Mouse (Mus musculus) forebrain, embryonic 14.5 days (tissue): ENCODE results near the gene Clasrp. TPM values are rescaled to one million over a fixed set of nuclear protein-coding genes. Genes with fewer than 3 reads are reported as not detected.

Experiments used
- ATAC-seq: fragments of 200-750 bp; cut with Nextera tagmentation; 2 replicates; pipeline ENCODE4 v1.8.0; 2017; ENCODE audit warnings: mild to moderate bottlenecking, moderate library complexity
- DNase-seq: peaks from one replicate; pipeline ENCODE4 v3.0.0-alpha.2; 2015; ENCODE audit warnings: low spot score
- H3K27ac ChIP-seq: fragments of 300-500 bp; sonication (generic); 2 replicates; pipeline ENCODE4 v1.5.1; 2014; ENCODE audit warnings: low read depth, mild to moderate bottlenecking, control low read depth, low read length, moderate library complexity
- H3K27me3 ChIP-seq: fragments of 300-500 bp; sonication (generic); replicated peaks from 2 replicates; pipeline ENCODE4 v1.6.1; 2014; ENCODE audit warnings: low read length, control low read depth, mixed read lengths; ENCODE audit not compliant: control insufficient read depth, insufficient read depth
- H3K36me3 ChIP-seq: fragments of 300-500 bp; sonication (generic); 2 replicates; pipeline ENCODE4 v1.6.1; 2014; ENCODE audit warnings: low read length, control low read depth; ENCODE audit not compliant: control insufficient read depth, insufficient read depth
- H3K4me1 ChIP-seq: fragments of 300-500 bp; sonication (generic); 2 replicates; pipeline ENCODE4 v1.6.1; 2014; ENCODE audit warnings: antibody characterized with exemption, low read length, control low read depth; ENCODE audit not compliant: control insufficient read depth, insufficient read depth
- H3K4me2 ChIP-seq: fragments of 300-500 bp; sonication (generic); 2 replicates; pipeline ENCODE4 v1.6.1; 2014; ENCODE audit warnings: mild to moderate bottlenecking, control low read depth, low read length
- H3K4me3 ChIP-seq: fragments of 300-500 bp; sonication (generic); 2 replicates; pipeline ENCODE4 v1.5.1; 2014; ENCODE audit warnings: low read depth, low read length, control low read depth
- H3K9ac ChIP-seq: fragments of 300-500 bp; sonication (generic); 2 replicates; pipeline ENCODE4 v1.6.1; 2014; ENCODE audit warnings: mild to moderate bottlenecking, low read length, control low read depth, moderate library complexity
- H3K9me3 ChIP-seq: fragments of 300-500 bp; sonication (generic); replicated peaks from 2 replicates; pipeline ENCODE4 v1.6.1; 2016; ENCODE audit warnings: low read length, control low read depth, mixed read lengths; ENCODE audit not compliant: control insufficient read depth
- WGBS: fragments of 180-500 bp; shearing (Covaris S2); extraction: QIAGEN DNeasy Blood & Tissue Kit; methylation state at CpG from one replicate; pipeline ENCODE4 v1.1.7; 2014; 5-methylcytosine and 5-hydroxymethylcytosine counted together
- polyA plus RNA-seq: library from polyadenylated mRNA; unstranded; fragments of >200 nt; fragmentation: Nextera tagmentation; extraction: Ambion mirVana; gene quantifications from 2 replicates; pipeline ENCODE4 v1.2.1, GENCODE M21; 2014

Clasrp gene
- polyA plus RNA-seq, 1 experiment from 2014 or later = 27.1 TPM

- no peaks in the 10 kb centered on the region for H3K27me3 ChIP-seq
- 54% methylated on average over 7 of the region's 7 CpGs for WGBS
- no peak; the same call in 1 of the 2 replicates for ATAC-seq
- no peak overlapping the region for H3K4me3 ChIP-seq
- H3K36me3 ChIP-seq = no peaks in the 10 kb centered on the region
- peak overlapping the region; percentile 62; the same call in 1 of the 2 replicates for H3K27ac ChIP-seq
- peaks cover 16% of the 10 kb centered on the region for H3K4me1 ChIP-seq
- H3K9me3 ChIP-seq = no peaks in the 10 kb centered on the region
- no peak overlapping the region for H3K4me2 ChIP-seq
- no peak overlapping the region for H3K9ac ChIP-seq
- DNase-seq = no peak
Measured at GRCm38 (mm10) chr7:19541681-19542154, 62.6 kb downstream of the Clasrp start.

- H3K4me1 ChIP-seq = peaks cover 16% of the 10 kb centered on the region
- H3K36me3 ChIP-seq = no peaks in the 10 kb centered on the region
- H3K27ac ChIP-seq = peak overlapping the region; percentile 62; the same call in 1 of the 2 replicates
- 78% methylated on average over 2 of the region's 2 CpGs for WGBS
- no peak overlapping the region for H3K9ac ChIP-seq
- H3K4me3 ChIP-seq = no peak overlapping the region
- H3K4me2 ChIP-seq = no peak overlapping the region
- H3K9me3 ChIP-seq = no peaks in the 10 kb centered on the region
- no peak for ATAC-seq
- DNase-seq = no peak
- H3K27me3 ChIP-seq = no peaks in the 10 kb centered on the region
Measured at GRCm38 (mm10) chr7:19540771-19541566, 63.3 kb downstream of the Clasrp start.

- ATAC-seq = no peak
- no peaks in the 10 kb centered on the region for H3K9me3 ChIP-seq
- H3K36me3 ChIP-seq = peaks cover 59% of the 10 kb centered on the region
- H3K27ac ChIP-seq = no peak overlapping the region
- no peak overlapping the region for H3K9ac ChIP-seq
- H3K4me2 ChIP-seq = no peak overlapping the region
- DNase-seq = no peak
- no peaks in the 10 kb centered on the region for H3K27me3 ChIP-seq
- H3K4me1 ChIP-seq = no peaks in the 10 kb centered on the region
- H3K4me3 ChIP-seq = no peak overlapping the region
- WGBS = 95% methylated on average over 10 of the region's 10 CpGs
Measured at GRCm38 (mm10) chr7:19534676-19535075, 69.6 kb downstream of the Clasrp start.

GRCm38 (mm10) chr7:19532240-19532639, 72.0 kb downstream of the Clasrp start:
- DNase-seq = no peak
- Histone ChIP-seq H3K27ac (no peak overlapping the region), H3K4me3 (no peak overlapping the region), H3K4me2 (no peak overlapping the region), H3K4me1 (no peaks in the 10 kb centered on the region), H3K9me3 (no peaks in the 10 kb centered on the region), H3K36me3 (peaks cover 70% of the 10 kb centered on the region), H3K9ac (no peak overlapping the region), H3K27me3 (no peaks in the 10 kb centered on the region)
- ATAC-seq = no peak
- 88% methylated on average over 14 of the region's 14 CpGs for WGBS

- Histone ChIP-seq H3K4me3 (no peak overlapping the region), H3K9me3 (no peaks in the 10 kb centered on the region), H3K36me3 (peaks cover 70% of the 10 kb centered on the region), H3K4me2 (no peak overlapping the region), H3K4me1 (no peaks in the 10 kb centered on the region), H3K27ac (no peak overlapping the region), H3K27me3 (no peaks in the 10 kb centered on the region), H3K9ac (no peak overlapping the region)
- no peak for DNase-seq
- WGBS = 81% methylated on average over 10 of the region's 10 CpGs
- no peak for ATAC-seq
Measured at GRCm38 (mm10) chr7:19531077-19531476, 73.2 kb downstream of the Clasrp start.

Other genes starting within 250 kb of the Clasrp start
- gene Cd3eap, start 245.0 kb downstream of the Clasrp start, polyA plus RNA-seq = 18.4 and 20.0 TPM in 2 replicates
- gene Ppp1r13l, start 244.7 kb downstream of the Clasrp start, polyA plus RNA-seq = 1.1 and 1.3 TPM in 2 replicates
- gene Ercc2, start 222.5 kb downstream of the Clasrp start, polyA plus RNA-seq = 12.9 and 15.2 TPM in 2 replicates
- 0.81 and 1.3 TPM in 2 replicates for gene Klc3, start 200.4 kb downstream of the Clasrp start, polyA plus RNA-seq
- gene Ckm, start 199.7 kb downstream of the Clasrp start, polyA plus RNA-seq = not detected in 2 replicates
- 9.2 and 13.0 TPM in 2 replicates for gene Mark4, start 145.7 kb downstream of the Clasrp start, polyA plus RNA-seq
- gene Exoc3l2, start 141.2 kb downstream of the Clasrp start, polyA plus RNA-seq = 0.16 and 0.25 TPM in 2 replicates
- gene Bloc1s3, start 96.1 kb downstream of the Clasrp start, polyA plus RNA-seq = 2.1 and 2.3 TPM in 2 replicates
- 34.2 and 42.5 TPM in 2 replicates for gene Trappc6a, start 96.1 kb downstream of the Clasrp start, polyA plus RNA-seq
- gene Nkpd1, start 86.6 kb downstream of the Clasrp start, polyA plus RNA-seq = 0.36 and 0.57 TPM in 2 replicates
- 12.6 and 13.5 TPM in 2 replicates for gene Ppp1r37, start 41.4 kb downstream of the Clasrp start, polyA plus RNA-seq
- 0.15 TPM in 1 of 2 replicates, not detected in the other for gene Zfp296, start 27.2 kb downstream of the Clasrp start, polyA plus RNA-seq
- 134 and 146 TPM in 2 replicates for gene Gemin7, start 26.9 kb downstream of the Clasrp start, polyA plus RNA-seq
- 2.8 and 3.0 TPM in 2 replicates for gene Relb, start 25.0 kb upstream of the Clasrp start, polyA plus RNA-seq
- 86.4 and 94.9 TPM in 2 replicates for gene Clptm1, start 60.5 kb upstream of the Clasrp start, polyA plus RNA-seq
- not detected in 2 replicates for gene Apoc2, start 73.5 kb upstream of the Clasrp start, polyA plus RNA-seq
- not detected in 2 replicates for gene Gm44805, start 76.9 kb upstream of the Clasrp start, polyA plus RNA-seq
- gene Apoc4, start 77.0 kb upstream of the Clasrp start, polyA plus RNA-seq = not detected in 2 replicates
- gene Apoc1, start 88.2 kb upstream of the Clasrp start, polyA plus RNA-seq = 1.0 and 1.4 TPM in 2 replicates
- gene Apoe, start 94.7 kb upstream of the Clasrp start, polyA plus RNA-seq = 261 and 304 TPM in 2 replicates
- 86.3 and 109 TPM in 2 replicates for gene Tomm40, start 111.0 kb upstream of the Clasrp start, polyA plus RNA-seq
- gene Nectin2, start 146.0 kb upstream of the Clasrp start, polyA plus RNA-seq = 33.0 and 39.7 TPM in 2 replicates
- gene Bcam, start 166.5 kb upstream of the Clasrp start, polyA plus RNA-seq = 5.8 and 7.6 TPM in 2 replicates
- not detected in 2 replicates for gene Cblc, start 192.3 kb upstream of the Clasrp start, polyA plus RNA-seq
- 0.75 TPM in 1 of 2 replicates, not detected in the other for gene Bcl3, start 218.3 kb upstream of the Clasrp start, polyA plus RNA-seq
- 5.6 and 7.1 TPM in 2 replicates for gene Gm19345, start 247.5 kb upstream of the Clasrp start, polyA plus RNA-seq